Mouse (Mus musculus) adrenal gland, postnatal 10 days (tissue): ENCODE data around the gene Pcmt1. TPM values are rescaled to one million over a fixed set of nuclear protein-coding genes. Genes with fewer than 3 reads are reported as not detected.

Source experiments
- DNase-seq: peaks from one replicate; pipeline ENCODE4 v3.0.0; 2021; ENCODE audit warnings: mixed read lengths
- total RNA-seq, 2 experiments: library from RNA; stranded (reverse); gene quantifications; 2 replicates each; pipeline ENCODE4 v1.2.3; 2021

The Pcmt1 gene
- total RNA-seq, 2 experiments from 2014 or later = 66.8 to 71.3 TPM

- peak; percentile 97 for DNase-seq
Observed at GRCm38 (mm10) chr10:7589592-7590233, 91.2 kb downstream of the Pcmt1 start, which contains the start of gene Lrp11. Gene Lrp11, plus strand, starts transcription at chr10:7589800.

GRCm38 (mm10) chr10:7586771-7587170 is 94.2 kb downstream of the Pcmt1 start:
- peak; percentile 23 for DNase-seq

GRCm38 (mm10) chr10:7582891-7583557 is 97.9 kb downstream of the Pcmt1 start:
- DNase-seq = no peak

DNA sequence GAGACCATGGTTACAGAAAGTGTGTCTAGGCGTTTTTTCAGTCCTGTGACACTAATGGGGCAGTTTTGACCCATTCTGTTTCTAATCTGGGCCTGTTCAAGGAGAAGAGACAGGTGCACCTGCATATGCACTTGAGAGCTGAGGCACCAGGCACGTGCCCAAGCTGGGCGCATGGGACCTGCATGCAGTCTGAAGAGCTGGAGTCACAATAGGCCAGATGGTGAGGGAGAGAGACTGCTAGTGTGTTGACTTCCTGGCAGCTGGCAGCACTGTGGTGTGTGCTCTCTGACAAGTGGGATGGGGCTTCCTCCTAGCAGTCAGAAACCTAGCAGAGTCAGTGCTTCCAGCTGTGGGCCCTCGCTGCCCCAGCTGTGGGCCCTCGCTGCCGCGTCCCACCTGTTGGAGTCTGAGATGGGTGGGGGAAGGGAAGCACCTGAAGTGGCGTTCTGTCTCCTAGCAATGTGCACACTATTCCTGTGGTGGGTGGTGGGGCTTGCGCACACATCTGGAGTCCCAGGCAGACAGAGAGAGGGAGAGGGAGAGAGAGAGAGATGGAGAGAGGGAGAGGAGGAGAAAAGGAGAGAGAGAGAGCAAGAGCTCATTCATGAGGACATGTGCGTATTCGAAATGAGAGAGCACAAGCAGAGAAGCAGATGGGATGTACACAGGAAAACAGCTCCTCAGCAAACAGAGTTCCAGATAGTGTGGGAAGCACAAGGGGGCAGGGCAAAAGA is 98.6 kb downstream of the Pcmt1 start:
- no peak for DNase-seq

GRCm38 (mm10) chr10:7581401-7581800 is 99.5 kb downstream of the Pcmt1 start:
- DNase-seq = no peak

Other genes starting within 250 kb of the Pcmt1 start
- gene Ulbp1, start 207.5 kb downstream of the Pcmt1 start, total RNA-seq = 10 to 100 TPM; 14.7 to 20.4 TPM
- gene Lrp11, start 91.3 kb downstream of the Pcmt1 start, total RNA-seq = 10 to 100 TPM; 12.9 to 16.5 TPM
- 10 to 100 TPM; 11.7 to 14.4 TPM for gene Nup43, start 13.6 kb downstream of the Pcmt1 start, total RNA-seq
- 10 to 100 TPM; 45.2 to 47.0 TPM for gene Lats1, start 78 bp upstream of the Pcmt1 start, total RNA-seq
- 10 to 100 TPM; 30.3 to 31.7 TPM for gene Katna1, start 44.9 kb upstream of the Pcmt1 start, total RNA-seq
- gene Ginm1, start 111.7 kb upstream of the Pcmt1 start, total RNA-seq = 100 to 1,000 TPM; 206 to 214 TPM
- 10 to 100 TPM; 22.8 to 25.0 TPM for gene Ppil4, start 111.8 kb upstream of the Pcmt1 start, total RNA-seq
- 1 to 10 TPM in 1 of 2 experiments, under 1 TPM in 1; 1.00 to 1.1 TPM for gene Zc3h12d, start 151.3 kb upstream of the Pcmt1 start, total RNA-seq